Mouse (Mus musculus): ENCODE measurements around the gene Ncoa6.

- TF ChIP-seq USF1 (IDR thresholded peaks at IDR 0.05; ENCODE audit: low read depth): no peak
- no peak for TF ChIP-seq POLR2A (IDR thresholded peaks at IDR 0.05; ENCODE audit: insufficient read length, low read depth)
- TF ChIP-seq CEBPB (IDR thresholded peaks at IDR 0.05; ENCODE audit: insufficient read depth, poor library complexity, severe bottlenecking): no peak
- TF ChIP-seq MYOG (IDR thresholded peaks at IDR 0.05; ENCODE audit: control insufficient read depth in 1 of 3, insufficient read depth in 1 of 3, insufficient read length in 2 of 3, low read depth in 2 of 3): no peak
- TF ChIP-seq MAX (IDR thresholded peaks at IDR 0.05; ENCODE audit: low read depth): no peak
- no peak for TF ChIP-seq E2F4 (IDR thresholded peaks at IDR 0.05; ENCODE audit: insufficient read depth)
- no peak for TF ChIP-seq SRF (IDR thresholded peaks at IDR 0.05; ENCODE audit: control insufficient read depth, insufficient read length, low read depth)
- no peak for TF ChIP-seq REST (IDR thresholded peaks at IDR 0.05; ENCODE audit: insufficient read depth, insufficient read length)
- no peak for TF ChIP-seq TCF3 (IDR thresholded peaks at IDR 0.05; ENCODE audit: insufficient read length, low read depth)
Measured at GRCm38 (mm10) chr2:155394586-155394985, 79.1 kb downstream of the Ncoa6 start.

All from myocyte (in vitro differentiated cells).